Mouse (Mus musculus): ENCODE data around the gene Gpr25.

The Gpr25 gene

GRCm38 (mm10) chr1:136260635-136261238 is at the start of gene Gpr25:
TSS of gene Gpr25 (minus strand) at chr1:136260873.
- DNase-seq (ENCODE audit: low spot score in 2 of 2), result no peak

- DNase-seq (ENCODE audit: low spot score in 2 of 2), result peak; percentile 11 to 13
Measured at GRCm38 (mm10) chr1:136309193-136309592, 48.5 kb upstream of the Gpr25 start.

- peak in 1 of 2 experiments; percentile 30 for DNase-seq (ENCODE audit: low spot score in 2 of 2)
Measured at GRCm38 (mm10) chr1:136306424-136306823, 45.8 kb upstream of the Gpr25 start.

GRCm38 (mm10) chr1:136293961-136294360 is 33.3 kb upstream of the Gpr25 start:
- DNase-seq (ENCODE audit: low spot score in 2 of 2), result no peak

- DNase-seq (ENCODE audit: low spot score in 2 of 2), result no peak
Measured at GRCm38 (mm10) chr1:136289803-136290202, 29.1 kb upstream of the Gpr25 start.

- no peak for DNase-seq (ENCODE audit: low spot score in 2 of 2)
Measured at GRCm38 (mm10) chr1:136277366-136277765, 16.7 kb upstream of the Gpr25 start.

GRCm38 (mm10) chr1:136268224-136268623 is 7.6 kb upstream of the Gpr25 start:
- no peak for DNase-seq (ENCODE audit: low spot score in 2 of 2)

GRCm38 (mm10) chr1:136266127-136266526 is 5.5 kb upstream of the Gpr25 start:
- DNase-seq (ENCODE audit: low spot score in 2 of 2), result no peak

- DNase-seq (ENCODE audit: low spot score in 2 of 2), result no peak
Measured at GRCm38 (mm10) chr1:136263355-136263754, 2.7 kb upstream of the Gpr25 start.

GRCm38 (mm10) chr1:136259893-136260634 is 609 bp downstream of the Gpr25 start:
- DNase-seq (ENCODE audit: low spot score in 2 of 2), result peak in 1 of 2 experiments; percentile 23

- no peak for DNase-seq (ENCODE audit: low spot score in 2 of 2)
Measured at GRCm38 (mm10) chr1:136259543-136259892, 1.2 kb downstream of the Gpr25 start.

- no peak for DNase-seq (ENCODE audit: low spot score in 2 of 2)
Measured at GRCm38 (mm10) chr1:136258495-136258894, 2.2 kb downstream of the Gpr25 start.

GRCm38 (mm10) chr1:136255657-136256056 is 5.0 kb downstream of the Gpr25 start:
- DNase-seq (ENCODE audit: low spot score in 2 of 2), result no peak

GRCm38 (mm10) chr1:136255174-136255573 is 5.5 kb downstream of the Gpr25 start:
- DNase-seq (ENCODE audit: low spot score in 2 of 2), result no peak

GRCm38 (mm10) chr1:136254503-136255065 is 6.1 kb downstream of the Gpr25 start:
- no peak for DNase-seq (ENCODE audit: low spot score in 2 of 2)

GRCm38 (mm10) chr1:136253472-136253871 is 7.2 kb downstream of the Gpr25 start:
- no peak for DNase-seq (ENCODE audit: low spot score in 2 of 2)

- DNase-seq (ENCODE audit: low spot score in 2 of 2), result no peak
Measured at GRCm38 (mm10) chr1:136249662-136250061, 11.0 kb downstream of the Gpr25 start.

- peak; percentile 40 to 67 for DNase-seq (ENCODE audit: low spot score in 2 of 2)
Measured at GRCm38 (mm10) chr1:136247393-136247792, 13.3 kb downstream of the Gpr25 start.

GRCm38 (mm10) chr1:136244469-136244868 is 16.2 kb downstream of the Gpr25 start:
- DNase-seq (ENCODE audit: low spot score in 2 of 2), result no peak

GRCm38 (mm10) chr1:136241801-136242200 is 18.9 kb downstream of the Gpr25 start:
- DNase-seq (ENCODE audit: low spot score in 2 of 2), result no peak

GRCm38 (mm10) chr1:136238495-136238894 is 22.2 kb downstream of the Gpr25 start:
- DNase-seq (ENCODE audit: low spot score in 2 of 2), result no peak

- no peak for DNase-seq (ENCODE audit: low spot score in 2 of 2)
Measured at GRCm38 (mm10) chr1:136234595-136235092, 26.0 kb downstream of the Gpr25 start.

All from urinary bladder, postnatal 36 days (tissue).